Comparison of ENCODE assay signal across 8 mouse cellular contexts in genomic region chr4:65604504-65605150, GRCm38 (mm10). TPM values are rescaled to one million over a fixed set of nuclear protein-coding genes. Genes with fewer than 3 reads are reported as not detected.
DNase-seq lines count a peak whose midpoint lies in the region; ATAC-seq lines count a peak whose summit lies in the region.

Trim32 (plus strand) TSS chr4:65604986.

- 3% methylated on average over 33 of the region's 33 CpGs for WGBS in embryonic facial prominence, embryonic 14.5 days
- WGBS in kidney, embryonic 14.5 days: 3% methylated on average over 33 of the region's 33 CpGs
- 3% methylated on average over 32 of the region's 33 CpGs for WGBS in limb, embryonic 15.5 days

- no peaks in the 10 kb centered on the region for H3K27me3 ChIP-seq in embryonic facial prominence, embryonic 14.5 days (replicated peaks; ENCODE audit: control insufficient read depth, insufficient read depth, low read length)
- H3K27me3 ChIP-seq in kidney, embryonic 14.5 days (ENCODE audit: control insufficient read depth, insufficient read depth, low read length): no peaks in the 10 kb centered on the region
- H3K27me3 ChIP-seq in limb, embryonic 15.5 days: no peaks in the 10 kb centered on the region

- ATAC-seq in embryonic facial prominence, embryonic 14.5 days (ENCODE audit: low read depth): peak; percentile 98
- peak; percentile 98 for ATAC-seq in kidney, embryonic 14.5 days (ENCODE audit: low FRiP score, low TSS enrichment)
- peak; percentile 92 for ATAC-seq in limb, embryonic 15.5 days (ENCODE audit: insufficient number of reproducible peaks, low FRiP score, low TSS enrichment, low read depth)

- H3K4me2 ChIP-seq in embryonic facial prominence, embryonic 14.5 days (ENCODE audit: low read depth, low read length): peak within 1 kb of the TSS; percentile 85
- peak within 1 kb of the TSS; percentile 64 for H3K4me2 ChIP-seq in kidney, embryonic 14.5 days (replicated peaks; ENCODE audit: low read depth, low read length)
- peak within 1 kb of the TSS; percentile 57 for H3K4me2 ChIP-seq in limb, embryonic 15.5 days

- H3K36me3 ChIP-seq in embryonic facial prominence, embryonic 14.5 days (ENCODE audit: control insufficient read depth, insufficient read depth, low read length): no peaks in the 10 kb centered on the region
- H3K36me3 ChIP-seq in kidney, embryonic 14.5 days (ENCODE audit: control insufficient read depth, insufficient read depth, low read length): no peaks in the 10 kb centered on the region
- H3K36me3 ChIP-seq in limb, embryonic 15.5 days: no peaks in the 10 kb centered on the region

- peak within 1 kb of the TSS; percentile 57 for H3K27ac ChIP-seq in embryonic facial prominence, embryonic 14.5 days (replicated peaks; ENCODE audit: low read depth, low read length)
- no peak within 1 kb of the TSS for H3K27ac ChIP-seq in kidney, embryonic 14.5 days (ENCODE audit: low read depth, low read length)
- peak within 1 kb of the TSS; percentile 57; the same call in 1 of the 2 replicates for H3K27ac ChIP-seq in limb, embryonic 15.5 days

- DNase-seq in 3134 (ENCODE audit: extremely low read depth, insufficient read length, low spot score): peak; percentile 94
- peak; percentile 96 to 98 for DNase-seq in adrenal gland, postnatal 4 days (ENCODE audit: low spot score in 2 of 2)
- peak; percentile 97 for DNase-seq in embryonic facial prominence, embryonic 14.5 days (ENCODE audit: low spot score)
- DNase-seq in heart, adult 9 months (ENCODE audit: low spot score in 2 of 2): peak; percentile 98
- DNase-seq in monocyte, adult 2 months (ENCODE audit: low read depth in 1 of 2, low spot score in 2 of 2): peak; percentile 64 to 82
- peak; percentile 93 for DNase-seq in spleen, postnatal 36 days (ENCODE audit: low spot score in 2 of 2)

- H3K9me3 ChIP-seq in embryonic facial prominence, embryonic 14.5 days (ENCODE audit: control insufficient read depth, low read length): no peaks in the 10 kb centered on the region
- no peaks in the 10 kb centered on the region for H3K9me3 ChIP-seq in kidney, embryonic 14.5 days (ENCODE audit: control insufficient read depth, low read length)
- no peaks in the 10 kb centered on the region for H3K9me3 ChIP-seq in limb, embryonic 15.5 days

- peak within 1 kb of the TSS; percentile 64 for H3K4me3 ChIP-seq in embryonic facial prominence, embryonic 14.5 days (ENCODE audit: low read depth, low read length)
- H3K4me3 ChIP-seq in kidney, embryonic 14.5 days (ENCODE audit: low read length): peak within 1 kb of the TSS; percentile 53
- peak within 1 kb of the TSS; percentile 74 for H3K4me3 ChIP-seq in limb, embryonic 15.5 days

- H3K9ac ChIP-seq in embryonic facial prominence, embryonic 14.5 days (ENCODE audit: low read depth, low read length): peak within 1 kb of the TSS; percentile 79
- peak within 1 kb of the TSS; percentile 50 for H3K9ac ChIP-seq in kidney, embryonic 14.5 days (ENCODE audit: low read depth, low read length)
- H3K9ac ChIP-seq in limb, embryonic 15.5 days: peak within 1 kb of the TSS; percentile 64

- peaks cover 11% of the 10 kb centered on the region for H3K4me1 ChIP-seq in embryonic facial prominence, embryonic 14.5 days (ENCODE audit: control insufficient read depth, insufficient read depth, low read length)
- H3K4me1 ChIP-seq in kidney, embryonic 14.5 days (ENCODE audit: control insufficient read depth, insufficient read depth, low read length): peaks cover 10% of the 10 kb centered on the region
- H3K4me1 ChIP-seq in limb, embryonic 15.5 days: peaks cover 19% of the 10 kb centered on the region

RNA-seq across cellular contexts. Expression of gene Trim32, which starts in this region (rescaled TPM):
- 10 to 100 TPM; 28.6 to 35.3 TPM for total RNA-seq in adrenal gland, postnatal 4 days (2021)
- polyA plus RNA-seq in embryonic facial prominence, embryonic 14.5 days (2014; fragmentation: Nextera tagmentation; extraction: Ambion mirVana): 46.5 and 49.9 TPM in 2 replicates
- 31.0 and 56.2 TPM in 2 replicates for polyA plus RNA-seq in kidney, embryonic 14.5 days (2014; fragmentation: Nextera tagmentation; extraction: Ambion mirVana)
- 44.3 and 48.9 TPM in 2 replicates for polyA plus RNA-seq in limb, embryonic 15.5 days (2015; fragmentation: Nextera tagmentation; extraction: Ambion mirVana)
